Mouse (Mus musculus): ENCODE data around the gene Tmtc1. TPM values are rescaled to one million over a fixed set of nuclear protein-coding genes. Genes with fewer than 3 reads are reported as not detected.

The Tmtc1 gene
- polyA plus RNA-seq, 2 experiments: 2.0 to 3.0 TPM

DNA sequence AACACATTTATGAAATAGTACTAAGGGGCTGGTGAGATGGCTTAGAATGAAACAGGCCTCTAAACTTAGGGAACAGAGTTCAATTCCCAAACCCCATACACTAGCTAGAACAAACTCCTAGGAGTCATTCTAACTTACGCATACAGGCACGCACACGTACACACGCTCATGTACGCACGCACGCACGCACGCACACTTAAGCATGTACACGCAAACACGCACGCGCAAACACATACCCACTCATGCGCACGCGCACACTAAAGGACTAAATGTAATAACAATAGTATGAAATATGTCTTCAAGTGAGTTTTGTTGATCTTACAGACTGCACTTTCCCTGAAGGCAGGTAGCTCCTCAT is 90.1 kb downstream of the Tmtc1 start:
- Histone ChIP-seq H3K27ac (replicated peaks; ENCODE audit: low read depth, low read length) (no peak overlapping the region), H3K4me1 (ENCODE audit: control insufficient read depth, insufficient read depth, low read length) (no peaks in the 10 kb centered on the region; the same call in 1 of the 2 replicates), H3K27me3 (ENCODE audit: control insufficient read depth, insufficient read depth, low read length) (no peaks in the 10 kb centered on the region), H3K36me3 (ENCODE audit: control insufficient read depth, insufficient read depth, low read length) (peaks cover 5% of the 10 kb centered on the region; the same call in 1 of the 2 replicates), H3K4me3 (replicated peaks; ENCODE audit: low read length) (peak overlapping the region; percentile 49), H3K9ac (ENCODE audit: low read depth, low read length, severe bottlenecking) (no peak overlapping the region), H3K9me3 (ENCODE audit: control insufficient read depth, low read length) (peaks cover 15% of the 10 kb centered on the region; the same call in 1 of the 2 replicates), H3K4me2 (replicated peaks; ENCODE audit: low read depth, low read length, severe bottlenecking) (peak overlapping the region; percentile 58; the same call in 1 of the 2 replicates)
- DNase-seq (ENCODE audit: low spot score): no peak
- 82% methylated on average over 16 of the region's 16 CpGs for WGBS
- no peak for TF ChIP-seq POLR2A (IDR thresholded peaks at IDR 0.05; ENCODE audit: borderline replicate concordance, extremely low read depth, insufficient read depth, insufficient read length)
- no peak for ATAC-seq (ENCODE audit: low FRiP score, low read depth)

- ATAC-seq (ENCODE audit: low FRiP score, low read depth) (no peak), DNase-seq (ENCODE audit: low spot score) (no peak)
- Histone ChIP-seq H3K36me3 (ENCODE audit: control insufficient read depth, insufficient read depth, low read length) (no peaks in the 10 kb centered on the region), H3K4me2 (replicated peaks; ENCODE audit: low read depth, low read length, severe bottlenecking) (no peak overlapping the region), H3K4me1 (ENCODE audit: control insufficient read depth, insufficient read depth, low read length) (no peaks in the 10 kb centered on the region), H3K27me3 (ENCODE audit: control insufficient read depth, insufficient read depth, low read length) (no peaks in the 10 kb centered on the region), H3K9me3 (ENCODE audit: control insufficient read depth, low read length) (no peaks in the 10 kb centered on the region), H3K9ac (ENCODE audit: low read depth, low read length, severe bottlenecking) (no peak overlapping the region), H3K4me3 (replicated peaks; ENCODE audit: low read length) (no peak overlapping the region), H3K27ac (replicated peaks; ENCODE audit: low read depth, low read length) (no peak overlapping the region)
- WGBS: 82% methylated on average over 3 of the region's 3 CpGs
- no peak for TF ChIP-seq POLR2A (IDR thresholded peaks at IDR 0.05; ENCODE audit: borderline replicate concordance, extremely low read depth, insufficient read depth, insufficient read length)
Observed at GRCm38 (mm10) chr6:148345001-148345400, 99.2 kb downstream of the Tmtc1 start.

- ATAC-seq (ENCODE audit: low FRiP score, low read depth): no peak
- no peak overlapping the region for H3K4me3 ChIP-seq (replicated peaks; ENCODE audit: low read length)
- H3K27me3 ChIP-seq (ENCODE audit: control insufficient read depth, insufficient read depth, low read length): no peaks in the 10 kb centered on the region
- 73% methylated on average over 2 of the region's 2 CpGs for WGBS
- TF ChIP-seq POLR2A (IDR thresholded peaks at IDR 0.05; ENCODE audit: borderline replicate concordance, extremely low read depth, insufficient read depth, insufficient read length): no peak
- H3K9ac ChIP-seq (ENCODE audit: low read depth, low read length, severe bottlenecking): no peak overlapping the region
- DNase-seq (ENCODE audit: low spot score): no peak
- H3K27ac ChIP-seq (replicated peaks; ENCODE audit: low read depth, low read length): no peak overlapping the region
- H3K36me3 ChIP-seq (ENCODE audit: control insufficient read depth, insufficient read depth, low read length): no peaks in the 10 kb centered on the region
- no peaks in the 10 kb centered on the region for H3K4me1 ChIP-seq (ENCODE audit: control insufficient read depth, insufficient read depth, low read length)
- H3K9me3 ChIP-seq (ENCODE audit: control insufficient read depth, low read length): no peaks in the 10 kb centered on the region
- H3K4me2 ChIP-seq (replicated peaks; ENCODE audit: low read depth, low read length, severe bottlenecking): no peak overlapping the region
Observed at GRCm38 (mm10) chr6:148342191-148342590, 102.0 kb downstream of the Tmtc1 start.

GRCm38 (mm10) chr6:148341765-148342164 is 102.4 kb downstream of the Tmtc1 start:
- no peak overlapping the region for H3K9ac ChIP-seq (ENCODE audit: low read depth, low read length, severe bottlenecking)
- no peak for TF ChIP-seq POLR2A (IDR thresholded peaks at IDR 0.05; ENCODE audit: borderline replicate concordance, extremely low read depth, insufficient read depth, insufficient read length)
- 73% methylated on average over 2 of the region's 2 CpGs for WGBS
- H3K27me3 ChIP-seq (ENCODE audit: control insufficient read depth, insufficient read depth, low read length): no peaks in the 10 kb centered on the region
- ATAC-seq (ENCODE audit: low FRiP score, low read depth) (no peak), DNase-seq (ENCODE audit: low spot score) (no peak)
- no peak overlapping the region for H3K4me2 ChIP-seq (replicated peaks; ENCODE audit: low read depth, low read length, severe bottlenecking)
- H3K9me3 ChIP-seq (ENCODE audit: control insufficient read depth, low read length): no peaks in the 10 kb centered on the region
- no peak overlapping the region for H3K27ac ChIP-seq (replicated peaks; ENCODE audit: low read depth, low read length)
- H3K36me3 ChIP-seq (ENCODE audit: control insufficient read depth, insufficient read depth, low read length): no peaks in the 10 kb centered on the region
- H3K4me1 ChIP-seq (ENCODE audit: control insufficient read depth, insufficient read depth, low read length): no peaks in the 10 kb centered on the region
- no peak overlapping the region for H3K4me3 ChIP-seq (replicated peaks; ENCODE audit: low read length)

- no peak for TF ChIP-seq POLR2A (IDR thresholded peaks at IDR 0.05; ENCODE audit: borderline replicate concordance, extremely low read depth, insufficient read depth, insufficient read length)
- no peak for ATAC-seq (ENCODE audit: low FRiP score, low read depth)
Observed at GRCm38 (mm10) chr6:148338326-148338957, 105.7 kb downstream of the Tmtc1 start.

More at GRCm38 (mm10) chr6:148338326-148338957, 105.7 kb downstream of the Tmtc1 start:
- DNase-seq (ENCODE audit: low spot score): no peak
- Histone ChIP-seq H3K4me1 (ENCODE audit: control insufficient read depth, insufficient read depth, low read length) (no peaks in the 10 kb centered on the region), H3K4me2 (replicated peaks; ENCODE audit: low read depth, low read length, severe bottlenecking) (no peak overlapping the region), H3K36me3 (ENCODE audit: control insufficient read depth, insufficient read depth, low read length) (no peaks in the 10 kb centered on the region), H3K9me3 (ENCODE audit: control insufficient read depth, low read length) (no peaks in the 10 kb centered on the region), H3K4me3 (replicated peaks; ENCODE audit: low read length) (no peak overlapping the region), H3K27ac (replicated peaks; ENCODE audit: low read depth, low read length) (no peak overlapping the region), H3K27me3 (ENCODE audit: control insufficient read depth, insufficient read depth, low read length) (no peaks in the 10 kb centered on the region), H3K9ac (ENCODE audit: low read depth, low read length, severe bottlenecking) (no peak overlapping the region)
- 60% methylated on average over 3 of the region's 3 CpGs for WGBS
